Mouse (Mus musculus) heart, adult 2 months (tissue): Measurements from ENCODE around the gene Tmem82.

Experiments used
- CTCF ChIP-seq: fragments of 200-600 bp; IDR thresholded peaks from 2 replicates; pipeline ENCODE4 v1.8.1; 2022; ENCODE audit warnings: antibody characterized with exemption, mild to moderate bottlenecking, moderate library complexity
- POLR2A ChIP-seq: fragments of 200-500 bp; IDR thresholded peaks from 2 replicates; pipeline ENCODE4 v1.6.1; 2011; ENCODE audit warnings: mild to moderate bottlenecking, low read depth, low read length, control low read depth; ENCODE audit not compliant: insufficient read depth

- TF ChIP-seq POLR2A (no peak), CTCF (no peak)
Observed at GRCm38 (mm10) chr4:141571934-141572333, 46.5 kb downstream of the Tmem82 start.
